Mouse (Mus musculus): ENCODE results near the gene Txndc5. TPM values are rescaled to one million over a fixed set of nuclear protein-coding genes. Genes with fewer than 3 reads are reported as not detected.

The Txndc5 gene
- polyA plus RNA-seq, 2 experiments, result 31.2 to 66.8 TPM

GRCm38 (mm10) chr13:38520299-38520698, 8.3 kb downstream of the Txndc5 start:
- DNase-seq (ENCODE audit: low read depth in 3 of 3, low spot score in 3 of 3), result no peak
- no peak overlapping the region for H3K4me3 ChIP-seq (ENCODE audit: insufficient read depth in 1 of 2, low read depth in 2 of 2, low read length in 2 of 2)
- no peak for ATAC-seq (ENCODE audit: insufficient read depth)
- no peak overlapping the region for H3K9ac ChIP-seq (replicated peaks)
- TF ChIP-seq CTCF (IDR thresholded peaks at IDR 0.05; ENCODE audit: low read depth), result no peak
- peaks cover 0 to 3% of the 10 kb centered on the region in 2 experiments; a peak in 1 of 4 replicates for H3K4me1 ChIP-seq (replicated peaks; ENCODE audit: control insufficient read depth in 2 of 2, insufficient read depth in 2 of 2, low read length in 1 of 2)
- H3K9me3 ChIP-seq (ENCODE audit: control insufficient read depth, low read length), result no peaks in the 10 kb centered on the region
- 74% methylated on average over 11 of the region's 11 CpGs for WGBS (ENCODE audit: insufficient replicate concordance)
- no peaks in the 10 kb centered on the region for H3K27me3 ChIP-seq (ENCODE audit: control insufficient read depth, insufficient read depth, low read length)
- no peak overlapping the region for H3K4me2 ChIP-seq (ENCODE audit: low read depth)
- peaks cover 19% of the 10 kb centered on the region; the same call in 1 of the 2 replicates for H3K36me3 ChIP-seq (replicated peaks; ENCODE audit: control insufficient read depth, insufficient read depth, low read depth)
- no peak overlapping the region for H3K27ac ChIP-seq

GRCm38 (mm10) chr13:38516582-38516981, 12.0 kb downstream of the Txndc5 start:
- Histone ChIP-seq H3K27ac (no peak overlapping the region), H3K27me3 (ENCODE audit: control insufficient read depth, insufficient read depth, low read length) (no peaks in the 10 kb centered on the region), H3K4me2 (ENCODE audit: low read depth) (no peak overlapping the region), H3K4me1 (replicated peaks; ENCODE audit: control insufficient read depth in 2 of 2, insufficient read depth in 2 of 2, low read length in 1 of 2) (no peaks in the 10 kb centered on the region), H3K9me3 (ENCODE audit: control insufficient read depth, low read length) (no peaks in the 10 kb centered on the region), H3K9ac (replicated peaks) (no peak overlapping the region), H3K4me3 (ENCODE audit: insufficient read depth in 1 of 2, low read depth in 2 of 2, low read length in 2 of 2) (no peak overlapping the region), H3K36me3 (replicated peaks; ENCODE audit: control insufficient read depth, insufficient read depth, low read depth) (peaks cover 20% of the 10 kb centered on the region)
- WGBS (ENCODE audit: insufficient replicate concordance), result 84% methylated on average over 11 of the region's 11 CpGs
- TF ChIP-seq CTCF (IDR thresholded peaks at IDR 0.05; ENCODE audit: low read depth) (no peak), EP300 (IDR thresholded peaks at IDR 0.05; ENCODE audit: low read depth) (no peak)
- ATAC-seq (ENCODE audit: insufficient read depth) (no peak), DNase-seq (ENCODE audit: low read depth in 3 of 3, low spot score in 3 of 3) (no peak)

- DNase-seq (ENCODE audit: low read depth in 3 of 3, low spot score in 3 of 3) (no peak), ATAC-seq (ENCODE audit: insufficient read depth) (no peak)
- TF ChIP-seq EP300 (IDR thresholded peaks at IDR 0.05; ENCODE audit: low read depth) (no peak), CTCF (IDR thresholded peaks at IDR 0.05; ENCODE audit: low read depth) (no peak)
- no peaks in the 10 kb centered on the region for H3K4me1 ChIP-seq (replicated peaks; ENCODE audit: control insufficient read depth in 2 of 2, insufficient read depth in 2 of 2, low read length in 1 of 2)
- H3K27me3 ChIP-seq (ENCODE audit: control insufficient read depth, insufficient read depth, low read length), result no peaks in the 10 kb centered on the region
- no peak overlapping the region for H3K27ac ChIP-seq
- 55% methylated on average over 3 of the region's 3 CpGs for WGBS (ENCODE audit: insufficient replicate concordance)
- H3K4me2 ChIP-seq (ENCODE audit: low read depth), result no peak overlapping the region
- H3K9ac ChIP-seq (replicated peaks), result no peak overlapping the region
- no peaks in the 10 kb centered on the region for H3K9me3 ChIP-seq (ENCODE audit: control insufficient read depth, low read length)
- H3K4me3 ChIP-seq (ENCODE audit: insufficient read depth in 1 of 2, low read depth in 2 of 2, low read length in 2 of 2), result no peak overlapping the region
- H3K36me3 ChIP-seq (replicated peaks; ENCODE audit: control insufficient read depth, insufficient read depth, low read depth), result peaks cover 20% of the 10 kb centered on the region
Observed at GRCm38 (mm10) chr13:38515845-38516244, 12.8 kb downstream of the Txndc5 start.

DNA sequence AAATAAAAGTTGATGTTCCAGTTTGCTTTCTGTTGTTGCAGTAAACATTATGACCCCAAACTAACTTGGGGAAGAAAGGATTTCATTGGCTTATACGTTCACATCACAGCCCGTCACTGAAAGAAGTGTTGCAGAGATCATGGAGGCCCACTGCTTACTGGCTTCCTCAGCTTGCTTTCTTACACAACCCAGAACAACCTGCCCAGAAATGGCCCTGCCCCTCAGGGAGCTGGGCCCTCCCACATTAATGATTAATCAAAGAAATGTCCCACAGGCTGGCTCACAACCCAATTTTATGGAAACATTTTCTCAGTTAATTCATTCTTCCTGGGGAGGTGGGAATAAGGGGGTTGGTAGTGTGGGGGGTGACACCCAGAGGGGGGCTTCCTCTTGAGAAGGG, 13.2 kb downstream of the Txndc5 start:
- WGBS (ENCODE audit: insufficient replicate concordance), result 73% methylated on average over 2 of the region's 2 CpGs

DNA sequence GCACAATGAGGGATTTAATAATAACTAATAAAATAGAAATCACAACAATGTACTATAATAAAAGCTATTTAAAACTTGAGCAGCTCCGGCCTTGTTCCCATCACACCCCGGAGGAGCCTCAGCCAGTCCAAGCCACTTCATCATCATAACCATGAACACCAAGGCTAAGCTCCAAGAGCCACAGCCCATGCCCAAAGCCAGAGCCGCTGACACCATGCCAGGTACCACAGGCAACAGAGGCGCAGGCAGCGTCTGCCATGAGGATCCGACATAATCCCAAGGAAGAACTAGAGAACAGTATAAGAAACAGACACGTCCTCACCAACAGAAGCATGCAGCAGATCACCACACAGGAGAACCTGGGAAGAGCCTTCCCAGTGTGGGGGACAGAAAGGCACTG, 14.7 kb downstream of the Txndc5 start:
- DNase-seq (ENCODE audit: low read depth in 3 of 3, low spot score in 3 of 3) (no peak), ATAC-seq (ENCODE audit: insufficient read depth) (no peak)
- TF ChIP-seq CTCF (IDR thresholded peaks at IDR 0.05; ENCODE audit: low read depth) (no peak), EP300 (IDR thresholded peaks at IDR 0.05; ENCODE audit: low read depth) (no peak)
- no peaks in the 10 kb centered on the region for H3K9me3 ChIP-seq (ENCODE audit: control insufficient read depth, low read length)
- H3K27me3 ChIP-seq (ENCODE audit: control insufficient read depth, insufficient read depth, low read length), result no peaks in the 10 kb centered on the region
- no peak overlapping the region for H3K9ac ChIP-seq (replicated peaks)
- no peak overlapping the region for H3K4me3 ChIP-seq (ENCODE audit: insufficient read depth in 1 of 2, low read depth in 2 of 2, low read length in 2 of 2)
- H3K4me2 ChIP-seq (ENCODE audit: low read depth), result no peak overlapping the region
- no peaks in the 10 kb centered on the region for H3K4me1 ChIP-seq (replicated peaks; ENCODE audit: control insufficient read depth in 2 of 2, insufficient read depth in 2 of 2, low read length in 1 of 2)
- WGBS (ENCODE audit: insufficient replicate concordance), result 82% methylated on average over 7 of the region's 7 CpGs
- no peak overlapping the region for H3K27ac ChIP-seq
- H3K36me3 ChIP-seq (replicated peaks; ENCODE audit: control insufficient read depth, insufficient read depth, low read depth), result peaks cover 26% of the 10 kb centered on the region

More for the DNA sequence above, 13.2 kb downstream of the Txndc5 start:
- no peak overlapping the region for H3K4me2 ChIP-seq (ENCODE audit: low read depth)
- no peak for ATAC-seq (ENCODE audit: insufficient read depth)
- H3K9me3 ChIP-seq (ENCODE audit: control insufficient read depth, low read length), result no peaks in the 10 kb centered on the region
- no peaks in the 10 kb centered on the region for H3K4me1 ChIP-seq (replicated peaks; ENCODE audit: control insufficient read depth in 2 of 2, insufficient read depth in 2 of 2, low read length in 1 of 2)
- H3K36me3 ChIP-seq (replicated peaks; ENCODE audit: control insufficient read depth, insufficient read depth, low read depth), result peaks cover 20% of the 10 kb centered on the region
- no peak overlapping the region for H3K9ac ChIP-seq (replicated peaks)
- H3K4me3 ChIP-seq (ENCODE audit: insufficient read depth in 1 of 2, low read depth in 2 of 2, low read length in 2 of 2), result no peak overlapping the region
- no peak for TF ChIP-seq EP300 (IDR thresholded peaks at IDR 0.05; ENCODE audit: low read depth)
- TF ChIP-seq CTCF (IDR thresholded peaks at IDR 0.05; ENCODE audit: low read depth), result no peak
- H3K27ac ChIP-seq, result no peak overlapping the region
- no peak for DNase-seq (ENCODE audit: low read depth in 3 of 3, low spot score in 3 of 3)
- H3K27me3 ChIP-seq (ENCODE audit: control insufficient read depth, insufficient read depth, low read length), result no peaks in the 10 kb centered on the region
